Mouse (Mus musculus): Measurements from ENCODE around the gene Hagh.

DNA sequence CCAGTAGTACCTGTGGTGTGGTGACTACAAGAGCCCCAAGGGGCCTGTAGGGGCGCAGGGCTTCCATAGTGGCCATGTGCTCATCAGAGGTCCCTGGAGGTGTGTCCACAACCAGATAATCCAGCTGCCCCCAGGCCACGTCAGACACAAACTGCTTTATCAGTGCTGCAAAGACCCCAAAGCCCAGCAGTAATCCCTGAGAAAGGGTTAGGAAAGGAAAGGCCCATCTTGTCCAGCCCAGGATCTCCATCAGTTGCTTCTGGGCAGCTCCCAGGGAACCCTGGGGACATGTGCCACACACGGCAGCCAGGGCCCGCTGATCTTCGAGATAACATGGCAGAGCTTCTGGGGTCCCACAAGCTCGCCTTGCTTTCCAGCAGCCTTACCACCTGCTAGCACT lies 44.4 kb downstream of the Hagh start:
- TF ChIP-seq POLR2A (IDR thresholded peaks at IDR 0.05; ENCODE audit: borderline replicate concordance, control insufficient read depth, low read depth, low read length) = no peak
- no peak for TF ChIP-seq CTCF (IDR thresholded peaks at IDR 0.05; ENCODE audit: control insufficient read depth, insufficient read depth, low read length)

Data from bone marrow, adult 2 months (tissue).